Mouse (Mus musculus) spleen, adult 2 months (tissue): ENCODE results near the gene Tnnt1. TPM values are rescaled to one million over a fixed set of nuclear protein-coding genes. Genes with fewer than 3 reads are reported as not detected.

Experiments used
- DNase-seq, 2 experiments: peaks; one replicate each; pipeline versions ENCODE4 v3.0.0 to v3.0.0-alpha.2; 2012 to 2021; ENCODE audit warnings: low spot score in 2 of 2, low read depth in 1 of 2
- H3K27ac ChIP-seq: fragments of 200-500 bp; 2 replicates; pipeline ENCODE4 v1.5.1; 2012; ENCODE audit warnings: low read length, inconsistent platforms; ENCODE audit not compliant: insufficient read depth
- H3K27me3 ChIP-seq: fragments of 200-500 bp; 2 replicates; pipeline ENCODE4 v1.6.1; 2012; ENCODE audit warnings: mild to moderate bottlenecking, moderate library complexity, low read length, inconsistent platforms; ENCODE audit not compliant: control insufficient read depth, insufficient read depth
- H3K36me3 ChIP-seq: fragments of 200-500 bp; 2 replicates; pipeline ENCODE4 v1.6.1; 2012; ENCODE audit warnings: mild to moderate bottlenecking, low read length, inconsistent platforms; ENCODE audit not compliant: control insufficient read depth, insufficient read depth
- H3K4me1 ChIP-seq: fragments of 200-500 bp; 2 replicates; pipeline ENCODE4 v1.6.1; 2011; ENCODE audit warnings: inconsistent platforms; ENCODE audit not compliant: control insufficient read depth, insufficient read depth, insufficient read length
- H3K4me3 ChIP-seq: fragments of 200-500 bp; 2 replicates; pipeline ENCODE4 v1.5.1; 2011; ENCODE audit warnings: mild to moderate bottlenecking, inconsistent platforms; ENCODE audit not compliant: insufficient read depth, insufficient read length; ENCODE audit errors: extremely low read depth
- CTCF ChIP-seq: fragments of 200-500 bp; IDR thresholded peaks from 2 replicates; pipeline ENCODE4 v1.5.1; 2011; ENCODE audit warnings: mild to moderate bottlenecking, inconsistent platforms; ENCODE audit not compliant: insufficient read depth, insufficient read length, insufficient replicate concordance; ENCODE audit errors: extremely low read depth
- POLR2A ChIP-seq: fragments of 200-500 bp; IDR thresholded peaks from 2 replicates; pipeline ENCODE4 v1.6.1; 2011; ENCODE audit warnings: low read depth, low read length, inconsistent platforms
- WGBS: fragments of 180-500 bp; shearing (Covaris S2); methylation state at CpG from one replicate; pipeline ENCODE4 v1.1.7; 2018; 5-methylcytosine and 5-hydroxymethylcytosine counted together
- polyA plus RNA-seq: library from polyadenylated mRNA; depleted of rRNA; stranded (reverse); fragments of >200 nt; gene quantifications from 2 replicates; pipeline ENCODE4 v1.2.3, GENCODE M21; 2012; rRNA removed

The Tnnt1 gene
- polyA plus RNA-seq, 1 experiment, result 0.53 TPM

- DNase-seq, result no peak
- Histone ChIP-seq H3K4me3 (no peak overlapping the region), H3K27me3 (peaks cover 1% of the 10 kb centered on the region; the same call in 1 of the 2 replicates), H3K36me3 (no peaks in the 10 kb centered on the region), H3K4me1 (0 out of 2 replicates have a peak, but pooled peaks cover 3% of the 10 kb centered on the region), H3K27ac (no peak overlapping the region)
- WGBS, result 82% methylated on average over 3 of the region's 3 CpGs
- TF ChIP-seq POLR2A, result no peak
- TF ChIP-seq CTCF, result no peak
Measured at GRCm38 (mm10) chr7:4467801-4468200, 48.4 kb downstream of the Tnnt1 start.

- H3K27ac ChIP-seq, result no peak overlapping the region; the same call in 1 of the 2 replicates
- WGBS, result 16% methylated on average over 12 of the region's 12 CpGs
- DNase-seq, result peak in 1 of 2 experiments; percentile 41
- H3K36me3 ChIP-seq, result no peaks in the 10 kb centered on the region
- no peak overlapping the region for H3K4me3 ChIP-seq
- TF ChIP-seq CTCF (no peak), POLR2A (no peak)
- H3K27me3 ChIP-seq, result no peaks in the 10 kb centered on the region
- H3K4me1 ChIP-seq, result 0 out of 2 replicates have a peak, but pooled peaks cover 3% of the 10 kb centered on the region
Measured at GRCm38 (mm10) chr7:4464194-4464824, 51.9 kb downstream of the Tnnt1 start.

DNA sequence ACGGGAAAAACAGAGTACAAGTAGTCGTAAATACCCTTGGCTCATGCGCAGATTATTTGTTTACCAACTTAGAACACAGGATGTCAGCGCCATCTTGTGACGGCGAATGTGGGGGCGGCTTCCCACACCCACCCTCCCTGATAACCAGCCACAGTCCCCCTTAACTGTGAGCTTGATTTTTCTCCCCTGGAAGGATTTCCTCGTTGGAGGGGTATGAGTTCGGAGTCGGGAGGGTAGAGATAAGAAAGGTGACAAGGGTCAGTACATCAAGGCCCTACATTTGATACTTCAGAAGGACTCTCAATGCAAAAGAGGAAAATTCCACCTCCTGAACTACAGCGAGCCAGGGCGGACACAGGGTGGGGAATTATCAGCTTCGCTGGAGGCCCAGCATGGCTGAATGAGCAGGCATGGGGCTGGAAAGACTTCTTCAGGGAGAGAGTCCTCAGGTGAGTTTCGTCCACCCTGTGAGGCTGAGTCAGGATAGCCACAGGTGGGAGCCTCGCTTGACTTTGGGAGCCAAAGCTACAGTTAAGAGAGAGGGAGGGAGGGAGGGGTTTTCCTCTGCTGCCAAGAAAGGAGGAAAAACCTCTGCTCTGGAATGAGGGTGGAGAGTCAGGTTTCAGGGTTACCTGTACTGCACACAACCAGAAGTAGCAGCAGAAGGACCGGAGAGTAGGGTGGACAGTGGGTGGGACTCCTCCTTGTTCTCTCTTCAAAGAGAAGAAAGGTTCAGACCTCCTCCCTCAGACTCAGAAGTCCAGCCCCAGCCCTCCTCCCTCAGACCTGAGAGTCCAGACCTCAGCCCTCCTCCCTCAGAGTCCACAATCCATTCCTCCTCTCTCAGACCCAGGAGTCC, 55.4 kb downstream of the Tnnt1 start, which contains the start of gene Eps8l1:
Eps8l1 (plus strand) TSS at position 99 of the 859 bp plus-strand sequence.
- H3K4me3 ChIP-seq, result peak within 1 kb of the TSS; percentile 47
- no peak for TF ChIP-seq POLR2A
- no peak for TF ChIP-seq CTCF
- H3K4me1 ChIP-seq, result 0 out of 2 replicates have a peak, but pooled peaks cover 3% of the 10 kb centered on the region
- 53% methylated on average over 14 of the region's 16 CpGs for WGBS
- H3K27ac ChIP-seq, result peak within 1 kb of the TSS; percentile 89
- peak in 1 of 2 experiments; percentile 47 for DNase-seq
- no peaks in the 10 kb centered on the region for H3K36me3 ChIP-seq
- H3K27me3 ChIP-seq, result no peaks in the 10 kb centered on the region

Other genes starting within 250 kb of the Tnnt1 start
- 5.0 and 5.7 TPM in 2 replicates for gene Ncr1, start 178.7 kb downstream of the Tnnt1 start, polyA plus RNA-seq
- gene Gp6, start 118.6 kb downstream of the Tnnt1 start, polyA plus RNA-seq, result 2.9 and 3.2 TPM in 2 replicates
- 6.4 and 7.8 TPM in 2 replicates for gene Rdh13, start 70.7 kb downstream of the Tnnt1 start, polyA plus RNA-seq
- 0.12 and 0.18 TPM in 2 replicates for gene Eps8l1, start 55.7 kb downstream of the Tnnt1 start, polyA plus RNA-seq
- gene Ppp1r12c, start 14.7 kb downstream of the Tnnt1 start, polyA plus RNA-seq, result 92.6 and 98.8 TPM in 2 replicates
- gene Tnni3, start 7.8 kb upstream of the Tnnt1 start, polyA plus RNA-seq, result 5.3 and 5.5 TPM in 2 replicates
- gene Dnaaf3, start 16.1 kb upstream of the Tnnt1 start, polyA plus RNA-seq, result 9.6 and 10.4 TPM in 2 replicates
- gene Syt5, start 31.2 kb upstream of the Tnnt1 start, polyA plus RNA-seq, result 0.21 and 0.34 TPM in 2 replicates
- 0.07 and 0.11 TPM in 2 replicates for gene Ptprh, start 87.7 kb upstream of the Tnnt1 start, polyA plus RNA-seq
- gene Tmem86b, start 115.0 kb upstream of the Tnnt1 start, polyA plus RNA-seq, result 31.9 and 32.7 TPM in 2 replicates
- 136 and 159 TPM in 2 replicates for gene Ppp6r1, start 142.6 kb upstream of the Tnnt1 start, polyA plus RNA-seq
- gene Hspbp1, start 168.7 kb upstream of the Tnnt1 start, polyA plus RNA-seq, result 32.2 and 37.3 TPM in 2 replicates
- 0.84 and 1.3 TPM in 2 replicates for gene Brsk1, start 174.2 kb upstream of the Tnnt1 start, polyA plus RNA-seq
- 3.8 and 3.9 TPM in 2 replicates for gene Tmem150b, start 208.9 kb upstream of the Tnnt1 start, polyA plus RNA-seq
- gene Kmt5c, start 223.7 kb upstream of the Tnnt1 start, polyA plus RNA-seq, result 105 and 138 TPM in 2 replicates
- 14.5 and 44.8 TPM in 2 replicates for gene Cox6b2, start 236.7 kb upstream of the Tnnt1 start, polyA plus RNA-seq